Mouse (Mus musculus): ENCODE measurements around the gene Ankrd33. TPM values are rescaled to one million over a fixed set of nuclear protein-coding genes. Genes with fewer than 3 reads are reported as not detected.
A peak's percentile ranks its signal among the peaks of the same experiment; 100 is the strongest.
"Not testable (repeated sequence)": the region's sequence is repeated elsewhere in the genome, so short reads cannot be mapped to it uniquely, and the experiment has no call there.

The Ankrd33 gene
- total RNA-seq, 2 experiments from 2014 or later, result not detected

DNA sequence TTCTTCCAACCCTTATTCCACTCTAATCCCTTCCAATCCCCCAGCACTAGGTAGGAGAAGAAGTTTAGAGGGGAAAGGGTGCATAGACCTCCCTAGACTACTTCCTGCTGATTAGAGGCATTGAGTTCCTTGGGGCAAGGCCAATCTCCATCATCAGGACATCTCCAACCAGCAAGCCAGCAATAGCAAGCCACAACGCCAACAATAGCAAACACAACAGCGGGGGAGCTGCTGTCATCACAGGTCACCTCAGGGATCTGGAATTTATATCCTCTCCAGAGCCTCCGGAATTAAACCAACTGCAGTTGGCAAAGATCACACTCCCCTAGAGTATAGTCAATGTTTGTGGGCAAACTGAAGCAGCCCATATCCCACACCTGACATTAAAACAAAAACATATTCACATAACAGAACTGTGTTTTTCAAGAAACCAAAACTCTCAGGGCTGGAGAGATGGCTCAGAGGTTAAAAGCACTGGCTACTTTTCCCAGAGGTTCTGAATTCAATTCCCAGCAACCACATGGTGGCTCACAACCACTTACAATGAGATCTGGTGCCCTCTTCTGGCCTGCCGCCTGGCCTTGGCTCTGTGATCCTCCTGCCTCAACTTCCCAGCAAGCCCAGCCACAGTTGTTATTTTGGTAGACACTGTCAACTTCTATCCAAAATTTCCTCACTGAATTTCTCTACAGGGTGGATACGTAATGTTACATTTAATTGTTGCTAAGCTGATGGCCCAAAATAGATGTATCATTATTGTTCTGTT, 7.5 kb upstream of the Ankrd33 start:
- no peak; the same call in 1 of the 2 replicates for TF ChIP-seq CTCF (IDR thresholded peaks at IDR 0.05)
- Histone ChIP-seq H3K4me3 (no peak overlapping the region), H3K27ac (no peak overlapping the region)
- no peak for DNase-seq (ENCODE audit: extremely low spot score in 1 of 2, low spot score in 2 of 2)
- intact Hi-C loops (cut with DNase I), result no loop called here

DNA sequence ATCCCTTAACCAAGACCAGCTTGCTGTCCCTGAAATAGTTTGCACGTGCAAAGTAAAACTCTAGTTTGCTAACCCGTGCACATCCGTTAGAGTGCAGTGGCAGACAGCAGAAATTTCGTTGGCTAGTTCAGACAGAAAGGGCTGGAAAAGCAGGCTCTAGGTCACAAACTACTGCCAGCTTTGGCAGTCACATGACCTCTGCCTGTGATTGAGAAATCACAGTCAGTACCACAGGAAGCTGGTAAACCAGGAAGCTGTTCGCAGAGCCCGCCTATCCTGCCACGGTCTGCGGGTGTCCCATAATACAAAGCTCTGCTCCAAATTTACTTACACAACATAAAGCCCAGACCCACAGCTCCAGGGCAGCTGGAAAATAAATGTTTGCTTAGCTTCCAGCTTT, 2.4 kb upstream of the Ankrd33 start:
- H3K4me3 ChIP-seq, result no peak overlapping the region
- intact Hi-C loops (cut with DNase I), result no loop called here
- no peak overlapping the region for H3K27ac ChIP-seq
- TF ChIP-seq CTCF (IDR thresholded peaks at IDR 0.05), result no peak
- DNase-seq (ENCODE audit: extremely low spot score in 1 of 2, low spot score in 2 of 2), result no peak

DNA sequence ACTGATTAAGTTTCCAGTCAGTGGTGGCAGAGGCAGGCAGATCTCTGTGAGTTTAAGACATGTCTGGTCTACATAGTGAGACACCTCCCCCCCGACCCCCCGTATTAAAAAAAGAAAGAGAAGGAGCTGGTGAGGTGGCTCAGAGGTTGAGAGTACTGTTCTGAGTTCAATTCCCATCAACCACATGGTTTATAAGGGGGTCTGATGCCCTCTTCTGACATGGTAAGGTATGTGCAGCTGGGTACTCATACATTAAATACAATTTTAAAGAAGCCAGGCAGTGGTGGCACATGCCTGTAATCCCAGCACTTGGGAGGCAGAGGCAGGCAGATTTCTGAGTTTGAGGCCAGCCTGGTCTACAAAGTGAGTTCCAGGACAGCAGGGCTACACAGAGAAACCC, 1.8 kb upstream of the Ankrd33 start:
- intact Hi-C loops (cut with DNase I); H3K27ac ChIP-seq; DNase-seq (ENCODE audit: extremely low spot score in 1 of 2, low spot score in 2 of 2); H3K4me3 ChIP-seq: not testable (repeated sequence)
- TF ChIP-seq CTCF (IDR thresholded peaks at IDR 0.05), result peak; percentile 28

DNA sequence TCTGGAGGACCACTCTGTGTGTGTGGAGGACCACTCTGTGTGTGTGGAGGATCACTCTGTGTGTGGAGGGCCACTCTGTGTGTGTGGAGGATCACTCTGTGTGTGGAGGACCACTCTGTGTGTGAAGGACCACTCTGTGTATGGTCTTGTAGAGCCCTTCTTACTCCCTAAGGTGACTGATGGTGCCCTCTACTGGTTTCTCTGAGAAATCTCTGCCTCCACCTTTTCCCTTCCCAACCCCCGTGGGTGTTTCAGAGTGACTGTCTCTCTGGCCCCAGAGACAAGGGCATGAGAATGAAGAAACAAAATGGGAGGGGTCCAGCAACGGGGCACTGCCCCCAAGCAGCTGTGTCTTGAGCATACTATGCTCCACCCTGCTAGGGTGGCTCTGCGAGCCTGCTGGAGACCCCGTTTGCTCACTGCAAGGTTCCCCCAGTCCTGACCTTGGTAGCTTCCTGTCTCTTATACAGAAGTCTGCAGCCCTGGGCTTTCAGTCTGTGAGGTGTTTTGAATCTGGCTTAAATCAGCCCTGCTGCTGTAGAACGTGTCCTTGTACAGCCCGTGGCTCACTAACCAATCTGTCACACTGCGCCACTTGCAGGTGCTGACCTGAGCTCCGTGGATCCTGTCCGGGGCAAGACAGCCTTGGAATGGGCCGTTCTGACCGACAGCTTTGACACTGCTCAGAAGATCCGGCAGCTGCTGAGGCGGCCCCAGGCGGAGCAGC, 3.0 kb downstream of the Ankrd33 start:
- no peak overlapping the region for H3K27ac ChIP-seq
- no peak overlapping the region for H3K4me3 ChIP-seq
- DNase-seq (ENCODE audit: extremely low spot score in 1 of 2, low spot score in 2 of 2), result no peak
- peak; percentile 62 for TF ChIP-seq CTCF (IDR thresholded peaks at IDR 0.05)
- intact Hi-C loops (cut with DNase I), result loop anchor here (5.0 kb wide), 1 partner anchor 79 kb away; no protein-coding TSS in a partner anchor

DNA sequence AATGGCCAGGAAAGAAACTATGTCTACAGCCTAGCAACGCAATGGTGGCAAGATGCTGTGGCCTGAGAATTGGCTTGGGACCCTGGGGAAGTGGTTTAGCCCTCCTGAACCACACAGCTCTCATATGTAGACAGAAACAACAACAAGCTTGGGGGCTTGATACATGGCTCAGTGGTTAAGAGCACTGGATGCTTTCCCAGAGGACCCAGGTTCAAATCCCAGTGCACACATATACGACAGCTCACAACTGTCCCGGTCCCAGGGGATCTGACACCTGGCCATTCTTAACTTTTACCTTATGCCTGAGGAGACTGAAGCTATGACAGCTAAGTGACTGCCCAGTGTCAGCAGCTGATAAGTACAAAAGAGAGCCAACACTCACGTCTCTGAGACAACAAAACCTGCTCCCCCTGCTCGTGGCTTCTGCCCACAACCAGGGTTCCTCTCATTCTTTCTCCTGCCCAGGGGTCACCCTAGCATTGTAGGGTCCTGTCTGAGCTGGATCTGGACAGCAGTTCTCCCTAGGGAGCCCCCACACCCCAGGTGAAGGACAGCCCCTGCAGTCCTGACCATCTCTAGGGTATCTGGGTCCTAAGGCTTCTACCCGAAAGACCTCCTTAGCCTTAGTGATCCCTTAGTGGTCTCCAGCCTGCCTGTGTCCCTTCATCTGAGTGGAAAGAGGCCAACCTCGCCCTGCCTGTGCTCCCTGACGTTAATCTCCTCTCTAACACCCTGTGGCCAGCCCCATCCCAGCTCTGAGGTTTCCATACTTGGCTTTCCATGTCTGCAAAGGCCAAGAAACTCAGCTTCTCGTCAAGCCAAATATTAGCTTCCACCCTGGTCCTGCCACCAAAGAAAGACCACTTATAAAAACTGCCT, 6.1 kb downstream of the Ankrd33 start:
- TF ChIP-seq CTCF (IDR thresholded peaks at IDR 0.05), result no peak
- no peak for DNase-seq (ENCODE audit: extremely low spot score in 1 of 2, low spot score in 2 of 2)
- intact Hi-C loops (cut with DNase I), result no loop called here
- H3K4me3 ChIP-seq, result no peak overlapping the region
- no peak overlapping the region for H3K27ac ChIP-seq

DNA sequence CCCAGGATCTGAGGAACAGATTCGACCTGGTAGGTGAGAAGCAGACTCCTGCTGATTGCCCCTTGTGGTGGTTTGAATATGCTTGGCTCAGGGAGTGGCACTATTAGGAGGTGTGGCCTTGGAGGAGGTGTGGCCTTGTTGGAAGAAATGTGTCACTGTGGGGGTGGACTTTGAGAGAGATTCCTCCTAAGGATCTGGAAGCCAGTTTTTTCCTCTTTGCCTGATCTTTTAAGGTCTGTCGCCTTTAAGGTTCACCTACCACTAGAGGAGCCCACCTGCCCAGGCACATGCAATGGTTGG, 6.7 kb downstream of the Ankrd33 start:
- H3K4me3 ChIP-seq, result no peak overlapping the region
- TF ChIP-seq CTCF (IDR thresholded peaks at IDR 0.05), result peak; percentile 17
- intact Hi-C loops (cut with DNase I), result no loop called here
- no peak overlapping the region for H3K27ac ChIP-seq
- DNase-seq (ENCODE audit: extremely low spot score in 1 of 2, low spot score in 2 of 2), result no peak

DNA sequence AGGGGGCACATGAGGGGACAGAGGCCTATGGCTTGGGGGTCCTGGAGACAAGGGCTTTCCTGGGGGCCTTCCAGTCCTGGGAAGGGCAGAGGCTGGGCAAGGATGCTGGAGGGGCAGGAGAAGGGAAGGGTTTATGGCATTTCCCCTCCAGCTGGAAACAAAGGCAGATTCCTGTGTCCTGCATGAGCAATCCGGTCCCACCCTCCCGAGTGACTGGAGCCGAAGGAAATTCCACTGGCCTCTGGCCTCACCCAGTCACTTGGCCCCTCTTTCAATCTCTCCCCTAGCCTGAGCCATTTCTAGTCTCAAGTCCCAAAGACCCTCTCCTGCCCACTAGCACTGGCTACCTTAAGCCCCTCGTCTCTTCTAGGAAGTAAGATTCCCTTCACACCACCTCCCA, 7.6 kb downstream of the Ankrd33 start:
- no peak for DNase-seq (ENCODE audit: extremely low spot score in 1 of 2, low spot score in 2 of 2)
- peak overlapping the region; percentile 48; the same call in 1 of the 2 replicates for H3K27ac ChIP-seq
- intact Hi-C loops (cut with DNase I), result no loop called here
- TF ChIP-seq CTCF (IDR thresholded peaks at IDR 0.05), result no peak
- no peak overlapping the region for H3K4me3 ChIP-seq

DNA sequence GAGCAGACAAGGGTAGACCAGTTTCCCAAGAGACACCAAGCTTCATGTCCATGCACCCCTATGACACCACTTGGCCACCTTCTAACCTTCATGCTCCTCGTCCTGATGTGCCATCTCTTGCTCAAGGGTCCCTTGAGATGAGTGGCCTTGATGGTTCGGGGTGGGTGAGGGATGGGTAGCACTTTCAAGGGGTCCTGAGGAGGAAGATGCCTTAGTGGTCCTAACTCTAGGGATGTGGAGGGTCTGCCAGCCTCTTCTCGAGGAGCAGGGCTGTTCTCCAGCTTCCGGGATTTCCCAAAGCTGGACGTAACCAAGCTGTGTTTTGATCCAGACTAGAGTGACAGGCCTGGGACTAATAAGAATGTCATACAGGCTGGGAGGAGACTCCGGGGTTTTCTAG, 10.0 kb downstream of the Ankrd33 start:
- no peak overlapping the region for H3K4me3 ChIP-seq
- intact Hi-C loops (cut with DNase I), result no loop called here
- no peak overlapping the region for H3K27ac ChIP-seq
- DNase-seq (ENCODE audit: extremely low spot score in 1 of 2, low spot score in 2 of 2), result no peak
- TF ChIP-seq CTCF (IDR thresholded peaks at IDR 0.05), result no peak

DNA sequence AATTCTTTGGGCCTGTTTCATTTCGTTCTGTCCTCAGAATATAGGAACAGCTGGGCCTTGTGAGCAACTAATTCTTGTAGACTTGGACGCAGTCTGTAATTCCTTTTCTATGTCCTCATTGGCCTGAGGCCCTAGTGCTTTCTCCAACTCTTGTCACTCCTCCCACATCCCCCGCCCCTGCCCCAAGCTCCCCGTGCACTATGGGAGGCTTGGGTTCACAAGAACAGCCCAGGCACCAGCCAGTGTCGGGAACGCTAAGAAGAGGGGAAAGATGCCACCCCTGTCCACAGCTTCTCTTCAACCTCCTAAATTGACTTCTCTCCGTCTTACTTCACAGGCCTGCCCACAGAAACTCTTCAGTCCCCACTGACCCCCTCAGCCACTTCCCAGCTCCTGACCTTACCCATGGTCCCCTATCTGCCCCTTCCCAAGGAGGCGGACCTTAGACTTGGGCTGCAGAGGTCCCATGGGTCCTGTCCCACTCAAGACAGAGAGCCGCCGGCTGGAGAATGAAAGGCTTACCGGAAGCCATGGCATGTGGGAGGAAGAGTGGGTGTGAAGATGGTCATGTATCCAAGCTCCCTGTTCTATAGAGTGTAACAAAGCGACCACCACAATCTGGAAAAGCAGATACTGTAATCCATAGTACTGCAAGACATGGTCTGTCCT, 11.5 kb downstream of the Ankrd33 start:
- DNase-seq (ENCODE audit: extremely low spot score in 1 of 2, low spot score in 2 of 2), result no peak

DNA sequence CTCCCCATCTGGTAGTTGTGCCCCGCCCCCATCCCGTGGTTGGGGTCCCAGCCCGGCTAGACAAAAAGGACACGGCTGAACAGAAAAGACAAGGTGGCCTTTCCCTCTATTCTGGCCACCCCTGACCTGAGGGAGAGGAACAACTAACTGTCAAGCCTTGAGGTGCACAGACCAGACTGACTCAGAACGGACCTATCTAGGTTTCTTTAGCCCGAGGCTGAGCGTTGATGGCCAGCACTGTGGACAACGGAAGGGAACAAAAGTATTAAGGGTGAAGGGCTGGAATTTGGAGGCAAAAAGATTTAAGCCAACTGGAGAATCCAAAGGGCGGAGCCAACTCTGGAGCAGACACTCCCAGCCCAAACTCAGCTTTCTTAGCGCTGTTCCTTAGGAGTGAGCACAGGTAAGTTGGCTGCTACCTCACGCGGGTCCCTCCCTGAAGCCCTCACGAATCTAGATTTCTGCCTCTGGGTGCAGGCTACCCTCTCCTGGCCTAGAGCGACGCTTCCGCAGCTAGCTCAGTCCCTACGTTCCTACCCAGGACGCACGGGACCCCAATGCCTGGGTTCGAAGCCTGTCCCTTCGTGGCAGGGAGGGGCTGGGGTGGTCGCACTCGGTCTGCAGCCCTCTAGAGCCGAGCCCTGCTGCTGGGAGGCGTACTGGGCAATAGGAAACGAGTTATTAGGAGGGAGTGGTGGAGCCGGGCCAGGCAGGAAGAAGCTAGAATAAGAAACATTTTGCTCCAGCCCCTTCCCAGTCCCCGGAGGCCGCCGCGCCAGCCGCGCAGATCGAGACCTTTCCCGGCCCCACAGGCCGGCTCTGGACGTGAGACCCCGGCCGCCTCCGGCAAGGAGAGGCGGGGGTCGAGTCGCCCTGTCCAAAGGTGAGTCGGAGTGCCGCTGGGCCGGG, 12.9 kb downstream of the Ankrd33 start, which contains the start of gene Acvrl1:
Gene Acvrl1, plus strand, starts transcription at position 342 of the 909 bp plus-strand sequence.
- intact Hi-C loops (cut with DNase I), result no loop called here
- no peak for TF ChIP-seq CTCF (IDR thresholded peaks at IDR 0.05)
- Histone ChIP-seq H3K27ac (peak within 1 kb of the TSS; percentile 70), H3K4me3 (peak within 1 kb of the TSS; percentile 45)
- DNase-seq (ENCODE audit: extremely low spot score in 1 of 2, low spot score in 2 of 2), result no peak

More for the DNA sequence above, 11.5 kb downstream of the Ankrd33 start:
- intact Hi-C loops (cut with DNase I), result no loop called here
- no peak overlapping the region for H3K27ac ChIP-seq
- no peak for TF ChIP-seq CTCF (IDR thresholded peaks at IDR 0.05)
- no peak overlapping the region for H3K4me3 ChIP-seq
